Mouse (Mus musculus) olfactory bulb, adult 2 months (tissue): ENCODE results near the gene Tacc3. TPM values are rescaled to one million over a fixed set of nuclear protein-coding genes. Genes with fewer than 3 reads are reported as not detected.

Source experiments
- H3K27ac ChIP-seq: fragments of 200-500 bp; 2 replicates; pipeline ENCODE4 v1.5.1; 2012; ENCODE audit warnings: low read depth, low read length; ENCODE audit not compliant: insufficient read depth
- H3K4me1 ChIP-seq: fragments of 200-500 bp; 2 replicates; pipeline ENCODE4 v1.6.1; 2012; ENCODE audit warnings: low read length; ENCODE audit not compliant: control insufficient read depth, insufficient read depth
- H3K4me3 ChIP-seq: fragments of 200-500 bp; 2 replicates; pipeline ENCODE4 v1.5.1; 2012; ENCODE audit warnings: mild to moderate bottlenecking, low read depth, low read length, moderate library complexity; ENCODE audit not compliant: insufficient read depth
- CTCF ChIP-seq: fragments of 200-500 bp; IDR thresholded peaks from 2 replicates; pipeline ENCODE4 v1.5.1; 2012; ENCODE audit warnings: low read depth, mild to moderate bottlenecking, low read length, moderate library complexity; ENCODE audit not compliant: insufficient read depth
- POLR2A ChIP-seq: fragments of 200-500 bp; IDR thresholded peaks from 2 replicates; pipeline ENCODE4 v1.6.1; 2012; ENCODE audit warnings: mild to moderate bottlenecking, low read depth, low read length, moderate library complexity; ENCODE audit not compliant: insufficient read depth
- WGBS: fragments of 180-500 bp; shearing (Covaris S2); methylation state at CpG from one replicate; pipeline ENCODE4 v1.1.7; 2018; 5-methylcytosine and 5-hydroxymethylcytosine counted together
- polyA plus RNA-seq: library from polyadenylated mRNA; stranded (reverse); fragments of >200 nt; gene quantifications from 2 replicates; pipeline ENCODE4 v1.2.4, GENCODE M21; 2012; ENCODE audit warnings: low replicate concordance; ENCODE audit not compliant: missing spikeins, insufficient read depth, insufficient read length

Gene Tacc3
- polyA plus RNA-seq, 1 experiment, result not detected

DNA sequence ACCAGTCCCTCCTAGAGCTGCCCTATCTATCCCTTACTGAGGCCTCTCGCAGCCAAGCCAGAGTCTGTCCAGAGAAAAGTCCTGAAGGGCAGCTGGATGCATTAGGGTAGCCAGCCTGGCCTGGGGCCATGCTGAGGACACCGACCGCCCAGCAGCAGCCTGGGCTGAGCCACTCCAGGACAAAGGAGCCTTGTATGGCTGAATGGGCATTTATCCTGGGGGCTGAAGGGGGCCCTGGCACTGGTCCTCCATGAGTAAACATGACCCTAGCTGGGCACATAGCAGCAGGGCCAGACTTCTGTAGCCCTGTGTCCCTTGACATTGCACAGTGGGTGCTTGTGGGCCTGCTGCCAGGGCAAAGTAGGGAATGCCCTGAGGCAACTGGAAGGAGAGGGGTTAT lies 16.5 kb downstream of the Tacc3 start:
- TF ChIP-seq POLR2A, result no peak
- no peak for TF ChIP-seq CTCF
- no peaks in the 10 kb centered on the region for H3K4me1 ChIP-seq
- no peak overlapping the region for H3K27ac ChIP-seq
- H3K4me3 ChIP-seq, result no peak overlapping the region
- WGBS, result 60% methylated on average over 3 of the region's 3 CpGs

DNA sequence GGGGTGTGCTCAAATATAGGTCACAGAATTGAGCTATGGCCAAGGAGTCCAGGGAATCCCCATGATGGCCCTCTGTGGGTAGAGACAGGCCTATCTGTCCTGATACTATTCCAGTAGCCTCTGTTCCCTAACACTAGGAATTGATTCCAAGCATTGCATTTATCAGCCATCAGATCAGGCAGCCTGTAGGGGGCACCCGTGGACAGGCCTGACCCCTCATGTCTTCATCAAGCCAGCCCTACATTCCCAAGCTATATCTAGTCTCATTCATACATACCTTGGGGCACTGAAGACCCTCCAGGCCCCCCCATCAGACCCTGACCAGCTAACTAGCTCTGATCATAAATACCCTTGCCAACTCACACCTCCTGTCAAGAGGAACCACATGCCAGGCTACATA lies 18.0 kb downstream of the Tacc3 start:
- 0% methylated on average over 1 of the region's 1 CpGs for WGBS
- Histone ChIP-seq H3K27ac (no peak overlapping the region), H3K4me1 (no peaks in the 10 kb centered on the region), H3K4me3 (no peak overlapping the region)
- TF ChIP-seq POLR2A, result no peak
- TF ChIP-seq CTCF, result no peak

DNA sequence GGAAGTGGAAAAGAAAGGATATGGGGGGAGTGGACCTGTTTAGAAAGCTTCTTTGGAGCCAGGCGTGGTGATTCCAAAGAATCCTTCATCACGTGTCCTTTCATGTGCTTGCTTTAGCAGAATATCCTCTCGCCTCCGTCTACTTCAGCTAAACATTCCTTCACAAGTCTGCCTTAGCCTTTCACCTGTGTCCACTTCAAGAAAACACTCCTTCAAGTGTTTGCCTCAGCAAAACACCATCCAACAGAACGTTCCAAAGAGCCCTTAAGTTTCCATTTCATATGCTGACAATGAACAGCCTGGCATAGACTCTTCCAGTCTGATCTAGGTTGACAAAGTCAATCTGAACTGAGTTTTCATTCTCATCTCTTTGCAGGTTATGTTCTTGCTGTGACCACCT lies 20.3 kb downstream of the Tacc3 start:
- Histone ChIP-seq H3K4me1 (no peaks in the 10 kb centered on the region), H3K4me3 (no peak overlapping the region), H3K27ac (no peak overlapping the region)
- WGBS, result 93% methylated on average over 5 of the region's 5 CpGs
- TF ChIP-seq CTCF, result no peak
- TF ChIP-seq POLR2A, result no peak

DNA sequence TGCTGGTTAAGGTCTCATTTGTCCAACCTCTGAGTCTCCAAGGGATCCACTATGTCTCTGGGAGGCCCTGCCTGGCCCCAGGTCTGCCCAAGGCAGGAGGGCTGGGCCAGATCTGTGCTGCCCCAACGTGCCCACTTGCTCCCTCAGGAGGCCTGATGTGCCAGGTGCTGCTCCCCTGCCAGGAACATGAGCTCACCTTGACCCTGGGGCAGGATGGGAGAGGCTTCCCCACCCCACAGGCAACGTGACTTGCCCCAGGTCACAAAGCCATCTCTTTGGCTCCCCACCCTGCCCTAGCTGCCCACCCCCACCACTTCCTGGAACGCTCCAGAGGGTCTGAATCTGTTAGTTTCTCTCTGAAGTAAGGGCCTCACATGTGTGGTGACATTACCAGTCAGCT lies 23.1 kb downstream of the Tacc3 start:
- no peak overlapping the region for H3K27ac ChIP-seq
- H3K4me1 ChIP-seq, result peaks cover 2% of the 10 kb centered on the region; the same call in 1 of the 2 replicates
- WGBS, result 75% methylated on average over 3 of the region's 3 CpGs
- TF ChIP-seq POLR2A (no peak), CTCF (no peak)
- no peak overlapping the region for H3K4me3 ChIP-seq

DNA sequence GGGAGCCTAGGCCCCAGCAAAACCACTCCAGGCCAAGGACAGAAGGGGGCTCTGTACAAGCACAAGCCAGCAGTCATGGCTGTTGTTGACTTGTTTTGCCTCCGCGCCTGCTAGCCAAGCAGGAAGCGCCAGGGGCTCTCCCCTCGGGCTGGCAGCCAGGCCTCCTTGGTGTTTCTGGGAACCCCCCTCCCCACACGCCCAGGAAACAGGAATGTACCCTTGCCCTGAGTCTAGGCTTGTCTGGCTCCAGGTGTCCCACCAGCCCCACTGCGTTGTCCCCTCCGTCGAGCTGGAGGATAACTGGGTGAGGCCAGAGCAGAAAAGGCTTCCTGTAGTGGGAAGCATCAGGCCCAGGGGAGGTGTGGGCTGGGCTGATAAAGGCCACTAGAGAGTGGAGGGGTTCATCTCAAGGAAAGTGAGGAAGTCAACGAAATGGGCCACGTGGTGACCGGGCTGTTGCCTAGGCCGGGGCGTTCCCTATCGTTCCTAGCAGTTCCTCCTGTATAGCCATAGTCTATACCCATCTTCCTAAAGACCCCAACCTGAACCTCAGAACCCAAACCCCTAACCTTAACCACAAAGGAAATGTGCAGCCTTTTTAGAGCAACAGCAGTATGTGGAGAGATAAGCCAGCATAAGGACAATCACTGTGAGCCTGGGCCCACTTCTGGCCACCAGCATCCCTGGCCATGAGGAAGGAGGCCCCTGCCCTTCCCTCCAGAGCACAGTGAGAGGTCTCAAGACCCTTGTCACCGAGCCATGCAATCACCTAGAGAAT lies 23.9 kb downstream of the Tacc3 start:
- WGBS, result 80% methylated on average over 15 of the region's 15 CpGs
- Histone ChIP-seq H3K4me3 (no peak overlapping the region), H3K4me1 (peaks cover 7% of the 10 kb centered on the region; the same call in 1 of the 2 replicates), H3K27ac (no peak overlapping the region)
- TF ChIP-seq CTCF, result no peak
- no peak for TF ChIP-seq POLR2A

DNA sequence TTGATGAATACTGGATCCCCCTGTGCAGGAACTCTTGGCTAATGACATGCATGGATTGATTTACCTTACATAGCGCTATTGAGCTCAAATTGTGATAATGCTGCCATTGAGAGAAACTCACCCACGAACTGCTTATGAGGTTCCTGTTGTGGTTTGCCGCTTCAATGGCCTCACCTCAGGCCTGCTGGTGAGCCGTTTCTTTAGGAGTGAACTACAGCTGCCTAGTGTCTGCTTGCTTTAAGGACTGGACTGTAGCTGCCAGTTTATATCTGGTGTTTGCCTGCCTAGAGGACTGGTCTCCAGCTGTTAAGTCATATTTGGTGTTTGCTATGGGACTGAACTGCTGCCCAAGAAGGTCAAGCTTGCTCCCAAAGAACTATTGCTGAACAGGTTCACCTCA lies 25.0 kb downstream of the Tacc3 start:
- no peak overlapping the region for H3K27ac ChIP-seq
- no peak overlapping the region for H3K4me3 ChIP-seq
- WGBS, result 87% methylated on average over 4 of the region's 4 CpGs
- H3K4me1 ChIP-seq, result peaks cover 7% of the 10 kb centered on the region; the same call in 1 of the 2 replicates
- no peak for TF ChIP-seq CTCF
- no peak for TF ChIP-seq POLR2A

DNA sequence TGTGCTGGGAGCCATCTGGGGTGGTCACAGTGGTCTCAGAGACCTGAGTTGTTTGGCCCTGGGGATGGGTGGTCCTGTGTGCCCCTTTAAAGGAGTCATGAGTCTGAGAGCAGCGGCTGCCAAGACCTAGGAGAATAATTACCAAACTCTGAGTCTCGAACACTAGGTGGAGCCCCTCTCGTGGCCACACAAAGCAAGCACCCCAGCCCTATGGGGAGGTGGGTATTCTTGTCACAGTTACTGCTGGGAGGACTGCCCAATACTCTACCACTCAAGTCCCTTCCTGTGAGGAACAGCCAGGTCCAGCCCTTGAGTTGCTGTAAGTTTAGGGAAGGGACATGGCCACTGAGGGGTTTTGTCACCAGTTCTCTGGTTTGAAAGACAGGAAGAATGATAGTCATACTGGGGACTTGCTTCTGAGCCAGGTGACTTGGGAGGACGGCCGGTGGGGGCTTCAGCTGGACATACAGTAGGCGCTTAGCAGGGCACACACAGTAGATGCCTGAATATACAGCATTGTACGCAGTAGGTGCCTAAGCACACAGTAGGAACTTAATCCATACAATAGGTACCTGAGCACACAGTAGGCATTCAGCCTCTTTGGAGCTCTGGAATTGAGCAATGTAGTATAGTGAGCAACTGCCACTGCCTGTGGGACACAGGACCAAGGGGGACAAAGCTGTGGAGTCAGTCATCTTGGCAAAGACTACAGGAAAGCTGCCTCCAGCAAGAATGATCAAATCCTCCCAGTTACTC lies 26.1 kb downstream of the Tacc3 start:
- peaks cover 7% of the 10 kb centered on the region; the same call in 1 of the 2 replicates for H3K4me1 ChIP-seq
- no peak overlapping the region for H3K4me3 ChIP-seq
- no peak for TF ChIP-seq POLR2A
- no peak for TF ChIP-seq CTCF
- no peak overlapping the region for H3K27ac ChIP-seq
- 47% methylated on average over 7 of the region's 7 CpGs for WGBS

DNA sequence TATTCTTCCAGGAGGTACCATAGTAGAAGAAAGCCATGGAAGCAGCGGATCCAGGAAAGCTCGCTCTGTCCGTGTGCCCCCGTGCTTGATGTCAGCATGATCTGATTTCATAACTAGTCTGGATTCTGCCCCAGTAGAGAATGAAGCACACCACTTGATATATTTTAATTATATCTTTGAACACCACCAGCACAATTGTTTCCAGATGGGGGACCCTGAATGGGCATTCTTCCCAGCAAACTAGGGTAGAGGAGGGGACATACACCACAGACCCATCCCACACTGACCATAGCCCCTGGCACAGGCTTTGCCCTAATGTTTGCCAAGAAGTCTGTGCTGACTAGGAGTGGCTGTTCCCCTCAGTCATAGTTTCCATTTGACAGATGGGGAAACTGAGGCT lies 27.0 kb downstream of the Tacc3 start:
- 88% methylated on average over 4 of the region's 4 CpGs for WGBS
- H3K4me3 ChIP-seq, result no peak overlapping the region
- TF ChIP-seq CTCF (no peak), POLR2A (no peak)
- peaks cover 14% of the 10 kb centered on the region for H3K4me1 ChIP-seq
- H3K27ac ChIP-seq, result no peak overlapping the region

DNA sequence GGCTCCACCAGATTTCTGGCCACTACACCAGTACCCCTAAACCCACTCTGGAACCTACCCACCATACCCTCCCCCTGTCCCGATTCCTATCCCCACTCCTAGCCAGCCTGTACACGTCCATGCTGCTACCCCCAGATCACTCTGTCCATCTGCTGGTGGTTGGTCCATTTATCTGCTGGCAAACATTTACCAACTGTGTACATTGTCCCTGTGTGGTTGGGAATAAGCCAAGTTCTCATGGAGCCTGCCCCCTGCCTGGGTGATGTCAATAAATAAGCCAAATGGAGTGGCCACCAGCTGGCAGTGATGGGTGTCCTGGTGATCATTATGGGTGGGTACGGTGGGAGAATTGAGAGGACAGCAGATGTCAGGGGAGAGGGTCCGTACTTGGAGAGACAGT lies 29.2 kb downstream of the Tacc3 start:
- H3K27ac ChIP-seq, result no peak overlapping the region
- WGBS, result 75% methylated on average over 4 of the region's 4 CpGs
- no peak overlapping the region for H3K4me3 ChIP-seq
- TF ChIP-seq POLR2A (no peak), CTCF (no peak)
- H3K4me1 ChIP-seq, result peaks cover 15% of the 10 kb centered on the region
